Mouse (Mus musculus) mammary gland, adult 2 months (tissue): ENCODE results near the gene Gpr156. TPM values are rescaled to one million over a fixed set of nuclear protein-coding genes. Genes with fewer than 3 reads are reported as not detected.

Experiments
- polyA plus RNA-seq: library from polyadenylated mRNA; depleted of rRNA; stranded (reverse); fragments of >200 nt; gene quantifications from 2 replicates; pipeline ENCODE4 v1.2.3, GENCODE M21; 2012; ENCODE audit warnings: low replicate concordance; rRNA removed

The Gpr156 gene
- 0.26 and 0.39 TPM in 2 replicates for polyA plus RNA-seq

GRCm38 (mm10) chr16:37916138-37916817 is at the start of gene Gpr156:
Gpr156 (plus strand) TSS chr16:37916496.

GRCm38 (mm10) chr16:37867791-37868505 is 48.3 kb upstream of the Gpr156 start, which contains the start of gene Lrrc58:
Lrrc58 (plus strand) TSS chr16:37868389.

Other genes starting within 250 kb of the Gpr156 start
- 87.8 and 135 TPM in 2 replicates for gene Fstl1, start 139.6 kb upstream of the Gpr156 start, polyA plus RNA-seq
- 0.10 TPM in 1 of 2 replicates, not detected in the other for gene Gm36028, start 55.4 kb upstream of the Gpr156 start, polyA plus RNA-seq
- 25.8 and 28.1 TPM in 2 replicates for gene Lrrc58, start 48.1 kb upstream of the Gpr156 start, polyA plus RNA-seq
- gene Gsk3b, start 172.5 kb downstream of the Gpr156 start, polyA plus RNA-seq = 13.4 and 14.0 TPM in 2 replicates